Mouse (Mus musculus): ENCODE measurements around the gene Klhl35. TPM values are rescaled to one million over a fixed set of nuclear protein-coding genes. Genes with fewer than 3 reads are reported as not detected.

Klhl35 gene
- polyA plus RNA-seq (2015; fragmentation: Nextera tagmentation; extraction: Ambion mirVana), result 0.76 and 1.1 TPM in 2 replicates

- no peak for TF ChIP-seq CTCF (IDR thresholded peaks at IDR 0.05; ENCODE audit: low read depth)
- Histone ChIP-seq H3K4me2 (replicated peaks; ENCODE audit: low read depth) (no peak within 1 kb of the TSS), H3K36me3 (ENCODE audit: control insufficient read depth, insufficient read depth) (0 out of 2 replicates have a peak, but pooled peaks cover 5% of the 10 kb centered on the region), H3K4me1 (replicated peaks; ENCODE audit: control insufficient read depth, insufficient read depth, low read length) (peaks cover 4% of the 10 kb centered on the region; the same call in 1 of the 2 replicates), H3K4me3 (ENCODE audit: low read depth, low read length) (no peak within 1 kb of the TSS), H3K9me3 (ENCODE audit: control insufficient read depth) (no peaks in the 10 kb centered on the region), H3K27me3 (replicated peaks; ENCODE audit: control insufficient read depth, insufficient read depth, low read length) (no peaks in the 10 kb centered on the region), H3K9ac (ENCODE audit: low read depth, low read length) (no peak within 1 kb of the TSS), H3K27ac (ENCODE audit: low read depth, low read length) (no peak within 1 kb of the TSS)
- ATAC-seq, result no peak
- WGBS, result 31% methylated on average over 8 of the region's 8 CpGs
These were observed at the start of gene Klhl35 for GRCm38 (mm10) chr7:99465811-99466210. Klhl35 (plus strand) TSS chr7:99466004.

- Histone ChIP-seq H3K36me3 (ENCODE audit: control insufficient read depth, insufficient read depth) (no peaks in the 10 kb centered on the region; the same call in 1 of the 2 replicates), H3K27ac (ENCODE audit: low read depth, low read length) (no peak overlapping the region), H3K9me3 (ENCODE audit: control insufficient read depth) (no peaks in the 10 kb centered on the region), H3K4me2 (replicated peaks; ENCODE audit: low read depth) (no peak overlapping the region), H3K27me3 (replicated peaks; ENCODE audit: control insufficient read depth, insufficient read depth, low read length) (no peaks in the 10 kb centered on the region), H3K4me3 (ENCODE audit: low read depth, low read length) (no peak overlapping the region), H3K4me1 (replicated peaks; ENCODE audit: control insufficient read depth, insufficient read depth, low read length) (no peaks in the 10 kb centered on the region; the same call in 1 of the 2 replicates), H3K9ac (ENCODE audit: low read depth, low read length) (no peak overlapping the region)
- 74% methylated on average over 3 of the region's 3 CpGs for WGBS
- no peak for ATAC-seq
- no peak for TF ChIP-seq CTCF (IDR thresholded peaks at IDR 0.05; ENCODE audit: low read depth)
These were observed 46.5 kb upstream of the Klhl35 start for GRCm38 (mm10) chr7:99419311-99419710.

- Histone ChIP-seq H3K4me2 (replicated peaks; ENCODE audit: low read depth) (no peak overlapping the region; the same call in 1 of the 2 replicates), H3K27ac (ENCODE audit: low read depth, low read length) (peak overlapping the region; percentile 87), H3K4me1 (replicated peaks; ENCODE audit: control insufficient read depth, insufficient read depth, low read length) (peaks cover 3% of the 10 kb centered on the region; the same call in 1 of the 2 replicates), H3K9ac (ENCODE audit: low read depth, low read length) (peak overlapping the region; percentile 26; the same call in 1 of the 2 replicates), H3K36me3 (ENCODE audit: control insufficient read depth, insufficient read depth) (no peaks in the 10 kb centered on the region; the same call in 1 of the 2 replicates), H3K9me3 (ENCODE audit: control insufficient read depth) (no peaks in the 10 kb centered on the region), H3K4me3 (ENCODE audit: low read depth, low read length) (no peak overlapping the region), H3K27me3 (replicated peaks; ENCODE audit: control insufficient read depth, insufficient read depth, low read length) (no peaks in the 10 kb centered on the region)
- TF ChIP-seq CTCF (IDR thresholded peaks at IDR 0.05; ENCODE audit: low read depth), result no peak
- ATAC-seq, result peak; percentile 87
- 35% methylated on average over 6 of the region's 6 CpGs for WGBS
These were observed 44.8 kb upstream of the Klhl35 start for GRCm38 (mm10) chr7:99421006-99421405.

- TF ChIP-seq CTCF (IDR thresholded peaks at IDR 0.05; ENCODE audit: low read depth), result no peak
- H3K36me3 ChIP-seq (ENCODE audit: control insufficient read depth, insufficient read depth), result peaks cover 3% of the 10 kb centered on the region; the same call in 1 of the 2 replicates
- no peak for ATAC-seq
- no peak overlapping the region for H3K4me2 ChIP-seq (replicated peaks; ENCODE audit: low read depth)
- WGBS, result 30% methylated on average over 8 of the region's 8 CpGs
- H3K4me3 ChIP-seq (ENCODE audit: low read depth, low read length), result no peak overlapping the region
- H3K27me3 ChIP-seq (replicated peaks; ENCODE audit: control insufficient read depth, insufficient read depth, low read length), result no peaks in the 10 kb centered on the region
- H3K9me3 ChIP-seq (ENCODE audit: control insufficient read depth), result no peaks in the 10 kb centered on the region
- H3K27ac ChIP-seq (ENCODE audit: low read depth, low read length), result no peak overlapping the region
- H3K9ac ChIP-seq (ENCODE audit: low read depth, low read length), result no peak overlapping the region
- H3K4me1 ChIP-seq (replicated peaks; ENCODE audit: control insufficient read depth, insufficient read depth, low read length), result peaks cover 3% of the 10 kb centered on the region; the same call in 1 of the 2 replicates
These were observed 41.2 kb upstream of the Klhl35 start for GRCm38 (mm10) chr7:99424538-99425155.

- Histone ChIP-seq H3K27me3 (replicated peaks; ENCODE audit: control insufficient read depth, insufficient read depth, low read length) (no peaks in the 10 kb centered on the region), H3K36me3 (ENCODE audit: control insufficient read depth, insufficient read depth) (peaks cover 3% of the 10 kb centered on the region; the same call in 1 of the 2 replicates), H3K9me3 (ENCODE audit: control insufficient read depth) (no peaks in the 10 kb centered on the region), H3K27ac (ENCODE audit: low read depth, low read length) (no peak overlapping the region), H3K9ac (ENCODE audit: low read depth, low read length) (no peak overlapping the region), H3K4me2 (replicated peaks; ENCODE audit: low read depth) (no peak overlapping the region), H3K4me1 (replicated peaks; ENCODE audit: control insufficient read depth, insufficient read depth, low read length) (0 out of 2 replicates have a peak, but pooled peaks cover 3% of the 10 kb centered on the region), H3K4me3 (ENCODE audit: low read depth, low read length) (no peak overlapping the region)
- 81% methylated on average over 4 of the region's 4 CpGs for WGBS
- ATAC-seq, result no peak
- TF ChIP-seq CTCF (IDR thresholded peaks at IDR 0.05; ENCODE audit: low read depth), result no peak
These were observed 40.1 kb upstream of the Klhl35 start for GRCm38 (mm10) chr7:99425706-99426105.

- no peak for TF ChIP-seq CTCF (IDR thresholded peaks at IDR 0.05; ENCODE audit: low read depth)
- no peak overlapping the region for H3K4me3 ChIP-seq (ENCODE audit: low read depth, low read length)
- ATAC-seq, result no peak
- H3K36me3 ChIP-seq (ENCODE audit: control insufficient read depth, insufficient read depth), result peaks cover 3% of the 10 kb centered on the region; the same call in 1 of the 2 replicates
- H3K27me3 ChIP-seq (replicated peaks; ENCODE audit: control insufficient read depth, insufficient read depth, low read length), result no peaks in the 10 kb centered on the region
- no peak overlapping the region for H3K9ac ChIP-seq (ENCODE audit: low read depth, low read length)
- H3K9me3 ChIP-seq (ENCODE audit: control insufficient read depth), result no peaks in the 10 kb centered on the region
- no peak overlapping the region for H3K4me2 ChIP-seq (replicated peaks; ENCODE audit: low read depth)
- 0 out of 2 replicates have a peak, but pooled peaks cover 3% of the 10 kb centered on the region for H3K4me1 ChIP-seq (replicated peaks; ENCODE audit: control insufficient read depth, insufficient read depth, low read length)
- 67% methylated on average over 10 of the region's 10 CpGs for WGBS
- no peak overlapping the region for H3K27ac ChIP-seq (ENCODE audit: low read depth, low read length)
These were observed 38.8 kb upstream of the Klhl35 start for GRCm38 (mm10) chr7:99427031-99427430.
